Mouse (Mus musculus) frontal cortex, postnatal 36 days (tissue): ENCODE results near the gene Cdh22.

Experiments
- DNase-seq, 2 experiments: peaks; one replicate each; pipeline ENCODE4 v3.0.0; 2022; ENCODE audit warnings: low spot score in 2 of 2

The Cdh22 gene

DNA sequence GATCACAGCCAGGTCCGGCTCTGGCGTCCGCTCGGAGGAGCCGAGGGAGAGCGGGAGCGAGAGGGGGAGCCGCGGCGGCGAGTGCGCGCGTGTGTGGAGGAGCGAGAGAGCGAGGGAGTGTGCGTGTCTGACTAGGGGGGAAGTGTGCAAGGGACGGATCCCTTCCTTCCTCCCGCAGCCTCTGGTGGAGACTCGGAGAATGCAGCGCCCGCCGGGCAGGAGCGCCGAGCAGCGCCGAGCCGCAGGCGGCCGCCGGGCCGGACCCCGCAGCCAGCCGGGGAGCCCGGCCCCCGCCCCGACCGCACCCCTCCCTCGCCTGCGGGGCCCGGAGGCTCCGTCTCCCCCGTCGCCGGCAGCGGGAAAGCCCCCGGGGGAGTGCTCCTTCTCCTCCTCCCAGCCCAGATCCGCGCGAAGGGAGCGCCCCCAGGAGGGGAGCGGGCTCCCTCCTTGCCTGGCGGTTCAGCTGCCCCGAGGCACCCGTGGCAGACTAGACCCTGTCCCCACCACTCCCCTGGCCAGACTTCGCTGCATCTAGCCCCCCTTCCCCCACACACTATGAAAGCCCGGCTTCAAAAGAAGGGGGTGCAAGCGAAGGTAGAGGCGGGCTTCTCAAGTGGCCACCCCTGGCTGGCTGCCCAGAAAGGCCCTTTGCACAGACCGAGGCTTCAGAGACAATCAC, at the start of gene Cdh22:
TSS of gene Cdh22 (minus strand) at position 241 of the 679 bp plus-strand sequence.
- peak; percentile 73 to 78 for DNase-seq

DNA sequence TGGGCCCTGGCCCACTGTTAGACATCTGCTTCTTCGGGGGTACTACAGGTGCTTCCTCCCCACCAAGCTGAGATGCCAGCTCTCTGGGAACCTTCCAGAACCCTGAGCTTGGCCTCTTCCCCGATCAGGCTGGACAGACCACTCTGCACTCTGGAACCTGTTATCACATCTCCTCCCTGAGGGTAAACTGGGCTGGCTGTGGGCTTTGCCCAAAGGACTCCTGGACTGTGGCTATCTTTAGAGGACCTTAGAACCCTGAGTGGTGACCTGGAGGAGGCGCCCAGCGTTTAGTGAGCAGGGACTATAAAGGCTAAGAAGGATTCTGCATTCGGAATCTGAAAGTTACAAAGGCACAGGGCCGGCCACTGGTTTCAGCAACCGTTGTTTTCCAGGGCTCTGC, 49.7 kb upstream of the Cdh22 start:
- DNase-seq = no peak

DNA sequence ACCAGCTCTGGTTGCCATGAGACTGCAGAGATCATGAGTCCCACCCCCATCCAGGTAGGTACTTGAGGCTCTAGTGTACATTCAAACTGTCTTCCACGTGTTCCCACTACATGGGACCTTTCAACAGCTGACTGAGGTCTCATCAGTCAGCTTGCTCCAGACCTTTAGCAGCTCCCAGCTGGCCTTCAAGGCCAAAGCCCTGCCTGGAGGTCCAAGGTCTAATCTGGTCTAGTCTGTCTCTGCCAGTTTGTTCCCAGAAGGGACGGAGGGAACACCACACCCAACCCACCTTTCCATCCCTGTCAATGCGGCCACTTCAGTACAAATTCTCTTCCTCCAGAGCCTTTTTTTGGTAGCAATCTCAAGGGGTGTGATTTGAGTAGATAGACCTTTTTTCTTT, 49.0 kb upstream of the Cdh22 start:
- no peak for DNase-seq

DNA sequence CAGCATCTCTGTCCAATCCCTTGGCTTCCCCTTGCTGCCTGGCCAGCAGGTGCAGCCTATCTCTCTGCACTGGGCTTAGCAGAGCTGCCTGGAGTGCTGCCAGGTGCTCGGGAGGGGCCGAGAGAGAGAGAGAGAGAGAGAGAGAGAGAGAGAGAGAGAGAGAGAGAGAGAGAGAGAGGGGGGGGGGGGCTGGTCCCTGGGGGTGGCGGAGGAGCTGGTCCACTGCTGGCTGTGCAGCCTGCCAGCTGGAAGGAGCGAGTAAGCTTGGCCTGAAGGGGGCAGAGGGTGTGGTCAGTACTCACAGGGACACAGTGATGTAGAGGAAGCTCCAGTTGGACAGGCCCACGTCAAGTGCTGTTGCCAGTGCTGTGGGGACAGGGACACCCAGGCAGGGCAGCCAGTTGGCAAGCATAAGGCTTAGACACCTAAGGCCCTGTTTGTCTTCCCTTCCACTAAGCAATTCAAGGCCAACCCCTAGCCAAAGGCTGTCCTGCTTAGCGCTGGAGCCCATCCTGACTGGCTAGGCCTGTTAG, 47.2 kb upstream of the Cdh22 start:
- DNase-seq = no peak

DNA sequence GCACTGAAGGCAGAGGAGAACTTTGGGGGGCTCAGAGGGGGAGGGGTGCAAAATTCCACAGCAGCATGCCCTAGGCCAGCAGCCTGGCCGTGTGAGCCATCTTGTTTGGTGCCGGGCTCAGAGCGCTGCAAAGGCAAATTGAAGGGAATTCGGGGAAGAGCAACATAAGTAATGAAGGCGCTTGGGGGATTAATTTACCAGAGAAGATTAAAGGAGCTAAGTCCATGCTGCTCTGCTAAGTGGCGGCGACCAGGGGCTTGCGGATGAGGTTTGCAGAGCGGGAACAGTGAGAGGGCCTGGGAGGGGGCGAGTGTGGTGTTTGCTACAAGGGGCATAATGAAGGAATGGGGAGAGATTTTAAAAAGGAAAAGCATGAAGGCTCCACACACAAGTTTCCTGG, 44.7 kb upstream of the Cdh22 start:
- DNase-seq = no peak

DNA sequence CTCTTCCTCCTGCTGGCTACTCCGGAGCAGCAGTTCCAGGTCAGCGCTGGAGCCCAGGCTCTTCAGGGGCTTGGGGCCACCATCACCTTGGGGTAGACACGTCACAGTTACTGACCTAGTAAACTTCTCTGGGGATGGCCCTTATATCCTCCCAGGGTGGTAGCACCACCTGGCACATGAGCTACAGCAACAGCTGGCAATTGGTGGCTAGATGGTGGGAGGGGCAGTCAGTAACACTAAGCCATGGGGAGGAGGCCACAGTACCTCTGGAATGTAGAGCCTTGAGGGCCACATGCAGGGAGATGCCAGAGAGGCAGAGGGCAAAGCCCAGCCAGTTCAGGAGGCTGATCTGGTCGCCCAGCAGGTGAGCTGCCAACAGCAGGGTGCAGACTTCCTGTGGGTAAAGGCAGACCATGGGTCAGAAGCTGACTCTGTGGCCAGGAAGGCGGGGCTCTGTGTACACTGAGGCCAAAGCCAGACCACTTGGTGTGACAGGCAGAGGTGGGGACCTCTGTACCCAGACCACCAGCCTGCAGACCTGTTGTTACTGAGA, 42.6 kb upstream of the Cdh22 start:
- no peak for DNase-seq

DNA sequence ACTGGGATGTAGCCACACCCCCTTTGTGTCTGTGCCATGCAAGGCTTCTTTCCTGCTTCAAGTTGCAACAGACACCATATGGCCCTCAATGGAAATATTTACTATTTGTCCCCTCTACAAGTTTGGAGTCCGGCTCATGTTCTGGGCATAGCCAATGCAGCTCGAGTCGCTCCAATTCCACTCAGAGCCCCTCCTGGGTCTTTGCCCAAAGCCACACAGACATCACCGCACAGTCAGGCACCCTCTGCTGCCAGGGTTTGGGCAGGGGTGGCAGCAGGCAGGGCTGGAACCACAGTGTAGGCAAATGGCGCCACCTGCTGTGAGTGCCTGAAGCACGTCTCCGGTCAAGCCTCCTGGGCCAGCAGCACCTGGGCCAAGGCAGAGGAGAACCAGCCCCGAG, 41.2 kb upstream of the Cdh22 start:
- DNase-seq = peak; percentile 80 to 86

DNA sequence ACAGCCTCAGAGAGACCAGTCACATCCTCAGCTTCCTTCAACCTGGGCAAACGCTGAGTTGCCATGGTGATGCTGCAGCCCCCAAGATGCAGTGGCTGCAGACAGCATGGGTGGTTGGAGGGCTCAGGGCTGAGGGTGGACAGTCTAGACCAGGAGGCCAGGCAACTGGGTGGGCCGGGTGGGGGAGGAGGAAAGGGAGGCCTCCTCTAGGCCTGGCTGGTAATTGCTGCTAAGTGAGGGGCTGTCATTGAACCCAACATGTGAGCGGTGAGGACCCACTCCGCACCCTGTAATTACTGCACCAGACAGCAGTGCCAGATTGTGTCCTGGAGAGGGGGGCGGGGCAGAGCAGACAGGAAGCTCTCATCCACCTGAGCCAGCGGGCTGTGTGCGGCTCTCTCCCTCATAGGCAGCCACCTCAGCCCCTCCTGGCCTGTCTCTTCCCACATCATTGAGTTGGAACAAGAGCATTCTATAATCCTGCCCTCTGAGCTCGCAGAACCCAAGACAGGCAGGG, 40.5 kb upstream of the Cdh22 start:
- no peak for DNase-seq

DNA sequence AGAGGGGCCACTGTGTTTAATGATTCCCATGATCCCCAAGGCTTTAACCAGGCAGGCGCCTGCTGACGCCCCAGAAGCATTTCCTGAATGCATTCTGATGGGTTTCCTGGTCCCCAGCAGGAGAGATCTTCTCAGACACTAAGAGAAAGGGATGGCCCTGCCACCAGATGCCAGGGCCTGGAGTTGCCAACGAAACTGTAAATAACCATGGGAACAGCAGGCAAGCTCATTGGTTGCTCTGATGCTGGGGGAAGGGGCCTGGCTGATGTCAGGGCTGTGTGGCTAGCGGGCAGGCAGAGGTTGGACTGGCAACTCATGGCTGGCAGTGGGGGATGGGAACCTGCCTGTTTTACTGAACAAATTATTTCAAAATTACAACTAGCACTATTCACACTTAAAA, 38.9 kb upstream of the Cdh22 start:
- DNase-seq = no peak

DNA sequence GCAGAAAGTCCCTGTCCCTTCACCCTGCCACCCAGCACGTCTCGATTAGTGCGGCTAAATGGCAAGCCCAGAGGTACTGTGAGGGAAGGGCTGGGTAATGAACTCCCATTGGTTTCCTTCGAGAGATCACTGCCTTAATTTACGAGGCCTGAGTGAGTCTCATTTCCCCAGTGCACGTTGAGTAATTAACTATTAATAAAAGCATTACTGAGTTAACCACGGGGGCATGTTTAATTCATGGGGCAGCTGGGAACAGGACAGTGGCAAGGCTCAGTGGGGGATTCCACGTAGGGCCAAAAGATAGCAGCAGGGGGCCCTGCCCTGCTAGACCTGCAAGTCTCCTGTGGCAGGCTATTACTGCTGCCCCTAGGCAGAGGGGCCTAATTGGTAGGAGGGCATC, 36.7 kb upstream of the Cdh22 start:
- no peak for DNase-seq

DNA sequence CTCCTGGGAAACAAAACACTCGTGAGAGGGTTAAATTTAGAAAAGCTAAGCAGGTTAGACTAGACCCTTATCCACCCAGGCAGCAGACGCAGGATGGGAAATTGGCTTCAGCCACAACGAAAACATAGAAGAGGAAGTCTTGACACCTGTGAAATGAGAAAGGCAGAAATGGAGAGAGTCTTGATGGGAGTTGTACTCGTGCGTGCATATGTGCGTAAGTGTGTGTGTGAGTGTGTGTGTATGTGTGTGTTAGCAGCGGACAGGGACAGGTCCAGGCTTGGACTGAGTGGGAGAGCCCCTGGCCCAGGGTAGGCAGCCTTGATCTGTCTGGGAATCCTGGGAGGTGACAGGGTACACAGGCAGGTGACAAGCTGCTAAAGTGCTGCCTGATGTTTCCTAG, 36.2 kb upstream of the Cdh22 start:
- DNase-seq = no peak

DNA sequence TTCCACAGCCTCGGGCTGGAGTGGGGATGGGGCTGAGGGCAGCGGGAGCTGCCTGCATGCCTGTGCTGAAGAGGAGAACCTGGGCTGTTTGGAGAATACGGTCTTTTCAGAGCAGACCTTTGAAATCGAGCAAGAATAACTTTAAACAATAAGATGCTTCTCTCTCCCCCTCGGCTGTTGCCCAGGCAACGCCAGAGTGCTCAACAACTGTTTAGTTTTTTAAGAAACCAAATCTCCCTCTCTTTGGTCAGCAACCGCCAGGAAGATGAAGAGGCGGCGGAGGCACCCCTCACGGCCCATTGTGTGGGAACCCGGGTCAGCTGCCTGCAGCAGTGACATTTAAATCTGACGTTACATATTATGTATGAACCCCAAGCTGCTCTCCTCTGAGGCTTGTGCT, 32.1 kb upstream of the Cdh22 start:
- DNase-seq = peak in 1 of 2 experiments; percentile 41

DNA sequence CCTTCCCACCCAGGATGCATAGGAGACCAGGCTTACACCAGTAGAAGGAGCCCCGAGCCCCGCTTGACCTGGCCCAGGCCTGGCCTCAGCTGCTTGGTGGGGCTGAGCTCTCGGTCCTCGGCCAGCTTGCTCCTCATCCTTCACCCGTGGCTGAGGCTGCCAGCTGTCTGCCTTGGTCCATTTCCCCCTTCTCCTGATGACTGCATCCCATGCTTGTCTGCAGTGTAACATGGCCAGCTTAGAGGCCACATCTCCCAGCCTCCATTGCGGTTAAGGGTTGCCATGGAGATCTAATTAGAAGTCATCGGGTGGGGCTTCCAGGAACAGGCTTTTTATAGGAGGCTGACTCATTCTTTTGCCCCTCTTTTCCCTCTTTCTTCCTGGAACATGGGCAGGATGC, 29.2 kb upstream of the Cdh22 start:
- no peak for DNase-seq

DNA sequence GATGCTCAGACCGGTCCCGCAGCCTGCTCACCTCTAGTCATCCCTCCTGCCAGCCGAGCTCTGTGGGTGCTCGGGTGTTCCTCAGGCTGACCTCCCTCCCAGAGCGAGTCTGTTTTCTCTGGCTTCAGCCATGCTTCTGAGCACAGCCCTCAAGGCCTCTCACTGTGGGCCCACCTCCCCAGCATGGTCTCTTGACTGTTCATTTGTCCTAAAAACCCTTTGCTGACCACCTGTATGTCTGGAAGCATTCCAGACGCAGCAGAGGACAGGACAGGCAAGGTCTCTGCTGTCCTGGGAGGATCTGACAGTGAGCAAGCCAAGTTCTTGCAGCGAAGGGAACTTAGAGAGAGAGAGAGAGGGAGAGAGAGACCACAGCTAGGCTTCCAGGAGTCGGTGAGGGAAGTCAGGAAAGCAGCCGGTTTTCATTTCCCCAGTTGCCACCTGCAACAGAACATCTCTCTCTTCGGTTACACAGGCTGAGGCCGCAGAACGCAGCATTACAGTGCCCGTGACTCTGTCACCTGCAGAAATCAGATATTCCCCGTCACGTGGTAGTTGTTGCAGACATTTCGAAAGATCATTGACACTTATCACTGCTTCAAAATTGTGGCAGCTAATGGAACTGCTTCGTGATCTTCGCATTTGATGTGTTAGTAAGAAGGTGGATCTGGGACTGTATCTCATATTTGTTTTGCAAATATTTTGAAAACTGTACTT, 27.8 kb upstream of the Cdh22 start:
- DNase-seq = no peak

DNA sequence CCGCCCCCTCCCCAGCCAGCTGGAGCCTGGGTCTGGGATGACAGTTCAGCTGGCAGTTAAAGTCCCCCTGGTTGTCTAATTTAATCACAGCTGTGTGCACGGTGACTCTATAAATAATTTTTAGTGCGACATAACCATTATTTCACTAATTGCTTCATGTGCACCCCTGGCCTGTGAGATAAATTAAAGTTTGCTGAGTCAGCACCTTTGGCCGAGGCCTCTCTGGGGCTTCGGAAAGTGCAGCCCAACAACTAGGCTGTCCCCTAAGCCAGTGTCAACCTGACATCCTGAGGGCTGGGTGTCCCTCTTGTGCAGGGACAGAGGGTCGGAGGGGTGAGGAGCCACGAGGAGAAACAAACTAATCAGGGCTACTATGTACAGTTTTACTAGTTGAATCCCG, 25.2 kb upstream of the Cdh22 start:
- DNase-seq = no peak

DNA sequence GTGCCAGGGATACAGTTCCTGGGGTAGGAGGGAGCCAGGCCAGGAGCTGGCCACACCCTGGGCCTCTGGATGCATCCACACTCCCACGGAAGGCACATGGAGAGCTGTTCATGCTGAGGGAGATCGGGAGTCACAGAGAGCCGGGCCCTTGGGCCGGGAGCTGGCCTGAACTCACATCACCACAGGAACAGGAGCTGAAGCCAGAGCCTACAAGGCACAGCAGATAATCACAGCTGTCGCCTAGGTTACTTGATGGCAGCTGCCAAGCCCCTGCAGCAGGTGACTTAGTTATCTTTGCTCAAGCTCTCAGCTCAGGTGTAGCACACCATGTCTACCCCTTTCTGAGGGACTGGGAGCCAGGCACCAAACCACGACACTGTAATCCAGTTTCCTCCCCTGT, 23.7 kb upstream of the Cdh22 start:
- DNase-seq = no peak

DNA sequence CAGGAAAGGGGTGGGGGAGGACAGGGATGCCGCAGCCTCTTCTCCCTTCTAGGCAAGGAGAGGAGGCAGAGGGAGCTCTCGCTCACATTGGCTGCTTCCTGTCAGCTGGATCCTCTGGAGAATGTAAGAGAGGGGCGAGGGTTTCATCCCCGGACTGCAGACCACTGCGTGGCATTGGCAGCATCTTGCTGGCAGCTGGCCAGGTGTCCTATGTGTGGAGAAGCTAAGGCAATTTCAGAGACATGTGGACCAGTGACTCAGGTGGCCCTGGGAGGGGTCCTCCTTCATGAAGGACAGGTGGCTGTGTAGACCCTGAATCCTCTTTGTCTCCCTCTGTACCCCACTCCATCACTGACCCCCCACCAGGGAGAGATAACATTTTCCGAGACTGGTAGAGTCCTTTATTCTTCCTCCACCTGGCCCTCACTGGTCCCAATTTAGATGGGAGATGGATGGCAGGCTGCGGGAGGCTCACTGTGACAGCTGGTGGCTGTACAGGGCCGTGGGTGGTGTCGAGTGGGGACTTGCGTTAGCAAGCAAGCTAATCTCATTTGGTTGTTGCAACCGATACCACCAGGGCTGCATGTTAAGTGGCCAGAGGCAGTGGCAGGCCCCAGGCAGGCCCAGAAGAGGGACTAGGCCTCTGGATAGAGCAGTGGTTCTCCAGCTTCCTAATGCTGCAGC, 22.6 kb upstream of the Cdh22 start:
- peak; percentile 73 to 77 for DNase-seq

DNA sequence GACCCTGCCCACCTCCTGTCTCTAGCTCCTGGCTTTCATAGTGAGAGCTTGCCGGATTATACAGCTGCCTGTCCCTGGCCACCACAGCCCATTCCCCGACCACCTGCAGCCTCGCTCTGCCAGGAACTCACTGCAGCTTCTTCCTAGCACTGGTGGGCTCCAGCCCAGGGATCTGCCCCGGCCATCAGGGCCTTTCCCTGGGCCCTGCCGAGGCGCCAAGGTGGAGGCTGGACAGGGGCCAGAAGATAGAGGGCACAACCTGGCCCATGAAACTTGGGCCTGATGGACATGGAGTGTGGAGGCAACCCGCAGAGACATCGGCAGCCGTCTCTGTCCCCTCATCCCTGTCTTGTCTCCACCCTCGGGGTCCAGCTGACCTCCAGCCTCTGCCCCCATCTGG, 21.6 kb upstream of the Cdh22 start:
- no peak for DNase-seq

DNA sequence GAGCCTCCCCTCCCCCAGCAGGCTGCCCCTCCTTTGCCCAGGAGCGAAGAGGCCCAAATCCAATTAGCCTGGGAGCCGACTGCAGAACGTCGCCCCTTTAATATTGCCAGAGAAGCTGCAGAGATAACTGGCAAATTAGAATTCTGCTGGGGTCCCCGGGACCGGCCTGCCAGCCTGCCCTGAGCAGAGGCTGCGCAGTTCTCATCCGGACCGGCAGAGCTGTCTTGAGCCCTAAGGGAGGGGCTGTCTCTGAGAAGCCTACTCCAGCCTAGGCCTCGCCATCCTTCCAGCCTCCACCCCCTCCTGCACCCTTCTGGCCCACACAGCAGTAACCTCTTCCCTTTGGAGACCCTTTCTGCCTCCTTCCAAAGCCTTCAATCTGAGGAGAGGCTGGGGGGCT, 19.2 kb upstream of the Cdh22 start:
- no peak for DNase-seq

DNA sequence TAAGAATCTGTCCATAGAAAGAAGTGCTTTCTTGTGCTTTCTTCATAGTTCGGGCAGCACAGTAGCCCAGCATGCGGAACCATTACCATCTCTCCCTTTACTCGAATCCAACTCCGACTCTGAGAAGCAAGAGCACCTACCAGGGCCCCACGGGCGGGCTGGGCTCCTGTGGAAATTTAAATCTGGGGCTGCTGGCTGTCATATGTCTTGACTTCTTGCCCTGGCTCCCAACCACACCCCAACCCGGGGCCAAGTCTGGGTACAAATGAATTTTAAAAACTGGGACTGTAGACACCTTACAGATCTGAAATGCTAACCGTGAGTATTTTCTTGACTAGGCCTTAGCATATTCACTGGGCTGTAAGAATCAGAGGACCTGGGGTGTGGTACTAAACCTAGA, 18.6 kb upstream of the Cdh22 start:
- no peak for DNase-seq

DNA sequence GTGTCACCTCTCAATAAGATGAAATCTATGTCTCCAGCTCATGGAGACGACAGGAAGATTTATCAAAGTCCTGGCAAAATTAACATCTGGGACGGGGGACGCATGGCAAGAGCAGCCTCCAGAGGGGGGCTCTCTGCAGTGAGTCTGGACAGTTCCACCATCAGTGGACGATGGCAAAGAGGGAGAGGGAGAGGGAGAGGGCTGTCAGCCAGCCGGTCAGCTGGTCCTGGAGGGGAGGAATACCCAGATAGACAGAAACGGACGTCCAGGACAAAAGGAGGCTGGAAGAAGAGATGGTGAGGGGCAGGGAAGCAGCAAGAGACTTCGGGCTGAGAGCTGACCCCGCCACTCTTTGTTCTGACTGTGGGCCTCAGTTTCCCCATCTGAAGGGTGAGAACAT, 18.1 kb upstream of the Cdh22 start:
- DNase-seq = no peak

DNA sequence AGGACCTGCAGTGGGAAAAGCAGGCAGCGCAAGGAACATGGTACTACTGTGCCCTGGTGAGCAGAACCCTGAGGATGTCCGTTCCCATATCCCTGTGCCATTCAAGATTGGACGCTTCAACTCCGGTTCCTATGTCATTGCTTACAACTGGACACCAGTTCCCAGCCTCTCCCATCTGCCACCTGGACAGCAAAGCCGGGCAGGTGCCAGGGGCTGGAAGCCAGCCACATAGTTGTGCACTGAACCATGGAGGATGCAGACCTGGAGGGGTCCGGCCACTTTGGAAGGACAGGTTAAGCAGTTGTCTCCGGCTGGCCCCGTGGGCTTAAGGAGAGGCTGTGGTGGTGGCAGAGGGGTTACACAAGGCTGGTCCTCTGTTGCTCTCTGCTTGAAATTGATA, 17.7 kb upstream of the Cdh22 start:
- no peak for DNase-seq
